Mouse (Mus musculus): Measurements from ENCODE around the gene Dctn3. TPM values are rescaled to one million over a fixed set of nuclear protein-coding genes. Genes with fewer than 3 reads are reported as not detected.

The Dctn3 gene
- polyA plus RNA-seq, 1 experiment from 2014 or later, result 154 TPM

DNA sequence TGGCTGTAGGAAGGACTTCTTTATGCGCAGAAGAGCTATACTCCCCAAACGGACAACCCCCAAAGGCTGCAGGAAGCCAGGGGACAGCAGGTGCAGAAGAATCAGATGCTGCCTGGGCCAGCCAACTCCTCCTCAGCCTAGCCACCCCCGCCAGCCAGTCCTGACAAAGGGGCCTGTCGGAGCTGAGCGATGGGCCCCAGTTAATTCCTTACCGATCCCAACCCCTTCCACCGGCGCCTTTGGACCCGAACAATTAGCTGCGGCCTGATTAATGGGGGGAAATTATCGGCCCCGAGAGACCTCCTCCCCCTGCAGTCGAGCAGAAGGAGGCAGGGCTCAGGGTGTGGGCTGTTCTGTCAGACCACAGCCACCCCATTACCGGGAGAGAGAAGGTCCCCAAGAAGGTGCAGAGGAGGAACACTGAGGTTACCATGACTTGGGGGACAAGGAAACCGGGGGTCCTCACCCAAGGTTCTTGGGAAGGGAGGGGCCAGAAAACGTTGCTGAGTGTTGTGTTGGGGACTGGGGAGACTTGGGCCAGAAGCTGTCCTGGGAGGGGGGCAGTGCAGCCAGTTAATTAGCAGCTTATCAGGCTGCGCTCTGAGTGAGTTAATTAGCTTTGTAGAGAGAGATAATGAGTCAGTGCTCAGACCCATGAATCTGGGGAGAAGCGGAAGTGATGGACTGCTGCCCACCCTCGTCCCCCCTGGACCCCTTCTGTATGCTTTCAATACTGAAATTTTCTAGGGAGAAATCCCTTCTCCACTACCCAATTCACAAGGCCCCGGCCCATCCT, 4.1 kb upstream of the Dctn3 start:
- Histone ChIP-seq H3K36me3 (ENCODE audit: insufficient read depth, low read length) (no peaks in the 10 kb centered on the region), H3K4me1 (replicated peaks; ENCODE audit: insufficient read depth, low read length) (peaks cover 12% of the 10 kb centered on the region), H3K27ac (no peak overlapping the region), H3K4me3 (replicated peaks; ENCODE audit: low read depth, low read length) (no peak overlapping the region), H3K4me2 (ENCODE audit: low read length) (no peak overlapping the region), H3K27me3 (ENCODE audit: insufficient read depth, low read length) (peaks cover 69% of the 10 kb centered on the region), H3K9me3 (replicated peaks; ENCODE audit: low read length) (no peaks in the 10 kb centered on the region), H3K9ac (ENCODE audit: low read depth, low read length) (no peak overlapping the region)
- DNase-seq (ENCODE audit: low spot score) (no peak), ATAC-seq (replicated peaks; ENCODE audit: low FRiP score, low read depth) (no peak)
- WGBS, result 13% methylated on average over 20 of the region's 20 CpGs
- TF ChIP-seq CTCF (IDR thresholded peaks at IDR 0.05; ENCODE audit: low read depth), result no peak

DNA sequence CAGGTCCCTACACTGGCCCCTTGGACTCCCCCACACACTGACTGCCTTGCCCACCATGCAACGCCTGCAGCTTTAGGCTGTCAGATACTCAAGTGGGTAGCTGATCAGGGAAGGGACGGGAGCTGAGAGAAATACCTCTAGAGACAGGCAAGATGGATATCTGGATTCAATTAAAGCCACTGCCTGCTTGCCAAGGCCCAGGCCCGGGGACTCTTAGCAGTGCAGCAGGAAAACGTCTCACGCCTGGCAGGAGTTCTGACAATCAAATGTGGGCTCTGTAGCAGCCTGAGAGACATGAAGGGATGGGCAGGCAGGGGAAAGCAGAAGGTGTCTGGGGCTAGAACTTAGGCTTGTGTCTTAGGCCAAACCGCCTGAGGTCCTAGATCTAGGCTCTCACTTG, 6.1 kb downstream of the Dctn3 start:
- H3K36me3 ChIP-seq (ENCODE audit: insufficient read depth, low read length), result peaks cover 28% of the 10 kb centered on the region
- H3K27me3 ChIP-seq (ENCODE audit: insufficient read depth, low read length), result no peaks in the 10 kb centered on the region
- 71% methylated on average over 6 of the region's 6 CpGs for WGBS
- ATAC-seq (replicated peaks; ENCODE audit: low FRiP score, low read depth) (no peak), DNase-seq (ENCODE audit: low spot score) (no peak)
- H3K9me3 ChIP-seq (replicated peaks; ENCODE audit: low read length), result no peaks in the 10 kb centered on the region
- no peak overlapping the region for H3K4me3 ChIP-seq (replicated peaks; ENCODE audit: low read depth, low read length)
- H3K9ac ChIP-seq (ENCODE audit: low read depth, low read length), result no peak overlapping the region
- H3K4me1 ChIP-seq (replicated peaks; ENCODE audit: insufficient read depth, low read length), result peaks cover 15% of the 10 kb centered on the region
- no peak overlapping the region for H3K27ac ChIP-seq
- no peak overlapping the region for H3K4me2 ChIP-seq (ENCODE audit: low read length)
- no peak for TF ChIP-seq CTCF (IDR thresholded peaks at IDR 0.05; ENCODE audit: low read depth)

DNA sequence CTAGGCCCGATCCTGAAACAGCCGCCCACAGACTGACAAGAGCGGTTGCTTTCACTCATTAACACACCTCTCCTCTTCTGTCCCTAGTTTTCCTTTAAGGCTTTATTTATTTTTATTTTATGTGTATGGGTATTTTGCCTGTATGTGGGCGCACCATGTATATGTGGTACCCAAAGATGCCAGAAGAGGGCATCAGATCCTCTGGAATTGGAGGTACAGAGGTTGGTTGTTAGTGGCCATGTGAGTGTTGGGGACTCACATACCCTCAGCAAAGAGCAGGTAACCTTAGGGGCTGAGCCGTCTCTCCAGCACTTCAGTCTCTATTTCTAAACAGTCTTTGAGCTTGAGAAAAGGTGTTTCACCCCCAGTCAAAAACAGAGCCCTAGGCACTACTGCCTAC, 7.4 kb downstream of the Dctn3 start:
- Histone ChIP-seq H3K27me3 (ENCODE audit: insufficient read depth, low read length) (no peaks in the 10 kb centered on the region), H3K4me1 (replicated peaks; ENCODE audit: insufficient read depth, low read length) (peaks cover 21% of the 10 kb centered on the region), H3K9ac (ENCODE audit: low read depth, low read length) (no peak overlapping the region), H3K27ac (no peak overlapping the region), H3K4me3 (replicated peaks; ENCODE audit: low read depth, low read length) (no peak overlapping the region), H3K36me3 (ENCODE audit: insufficient read depth, low read length) (peaks cover 28% of the 10 kb centered on the region), H3K4me2 (ENCODE audit: low read length) (no peak overlapping the region), H3K9me3 (replicated peaks; ENCODE audit: low read length) (no peaks in the 10 kb centered on the region)
- 89% methylated on average over 5 of the region's 5 CpGs for WGBS
- peak; percentile 74 for TF ChIP-seq CTCF (IDR thresholded peaks at IDR 0.05; ENCODE audit: low read depth)
- ATAC-seq (replicated peaks; ENCODE audit: low FRiP score, low read depth) (no peak), DNase-seq (ENCODE audit: low spot score) (peak; percentile 61)

DNA sequence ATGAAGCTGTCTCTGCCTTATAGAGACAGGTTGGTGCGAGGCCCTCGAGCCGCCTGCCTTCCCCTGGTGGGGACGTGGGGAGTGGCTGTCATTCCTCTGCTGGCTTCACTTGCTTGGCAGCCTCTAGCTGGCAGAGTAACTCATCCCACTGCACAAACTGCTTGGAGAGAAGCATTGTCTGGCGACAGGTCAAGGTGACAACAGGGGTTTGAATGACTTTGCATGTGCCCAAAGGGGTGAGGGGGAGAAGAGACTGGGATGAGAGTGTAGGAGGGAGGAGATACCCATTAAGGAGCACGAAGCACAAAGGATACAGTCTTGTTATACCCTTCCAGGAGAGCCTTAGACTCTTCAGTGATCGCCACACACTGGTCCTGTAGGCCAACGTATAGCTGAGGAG, 7.9 kb downstream of the Dctn3 start:
- WGBS, result 74% methylated on average over 8 of the region's 8 CpGs
- no peak for TF ChIP-seq CTCF (IDR thresholded peaks at IDR 0.05; ENCODE audit: low read depth)
- no peak overlapping the region for H3K27ac ChIP-seq
- H3K9me3 ChIP-seq (replicated peaks; ENCODE audit: low read length), result no peaks in the 10 kb centered on the region
- H3K4me2 ChIP-seq (ENCODE audit: low read length), result no peak overlapping the region
- peaks cover 21% of the 10 kb centered on the region for H3K4me1 ChIP-seq (replicated peaks; ENCODE audit: insufficient read depth, low read length)
- no peak overlapping the region for H3K9ac ChIP-seq (ENCODE audit: low read depth, low read length)
- H3K27me3 ChIP-seq (ENCODE audit: insufficient read depth, low read length), result no peaks in the 10 kb centered on the region
- H3K36me3 ChIP-seq (ENCODE audit: insufficient read depth, low read length), result peaks cover 28% of the 10 kb centered on the region
- DNase-seq (ENCODE audit: low spot score) (no peak), ATAC-seq (replicated peaks; ENCODE audit: low FRiP score, low read depth) (no peak)
- H3K4me3 ChIP-seq (replicated peaks; ENCODE audit: low read depth, low read length), result no peak overlapping the region

DNA sequence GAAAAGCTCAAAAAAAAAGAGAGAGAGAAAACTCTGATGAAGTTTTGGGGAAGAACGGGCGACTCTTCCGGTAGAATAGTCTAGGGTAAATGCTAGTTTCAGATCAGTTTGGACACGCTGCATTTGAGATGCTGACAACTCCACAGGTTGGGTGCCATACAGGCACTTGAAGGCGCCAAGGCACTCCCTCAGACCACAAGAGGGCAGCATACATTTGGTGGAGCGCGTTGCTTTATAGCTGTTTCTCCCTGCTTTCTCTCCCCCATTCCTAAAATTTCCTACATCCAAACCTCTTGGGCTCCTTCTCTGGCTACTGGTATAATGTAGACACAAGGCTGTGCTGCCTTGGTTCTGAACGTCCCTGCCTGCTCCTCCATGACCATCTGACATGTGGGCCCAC, 8.7 kb downstream of the Dctn3 start:
- no peak overlapping the region for H3K9ac ChIP-seq (ENCODE audit: low read depth, low read length)
- peak overlapping the region; percentile 92 for H3K4me2 ChIP-seq (ENCODE audit: low read length)
- TF ChIP-seq CTCF (IDR thresholded peaks at IDR 0.05; ENCODE audit: low read depth), result peak; percentile 86
- WGBS, result 13% methylated on average over 8 of the region's 8 CpGs
- no peak overlapping the region for H3K27ac ChIP-seq
- peak overlapping the region; percentile 80 for H3K4me3 ChIP-seq (replicated peaks; ENCODE audit: low read depth, low read length)
- ATAC-seq (replicated peaks; ENCODE audit: low FRiP score, low read depth) (no peak), DNase-seq (ENCODE audit: low spot score) (peak; percentile 87)
- H3K9me3 ChIP-seq (replicated peaks; ENCODE audit: low read length), result no peaks in the 10 kb centered on the region
- H3K36me3 ChIP-seq (ENCODE audit: insufficient read depth, low read length), result peaks cover 22% of the 10 kb centered on the region
- peaks cover 21% of the 10 kb centered on the region for H3K4me1 ChIP-seq (replicated peaks; ENCODE audit: insufficient read depth, low read length)
- no peaks in the 10 kb centered on the region for H3K27me3 ChIP-seq (ENCODE audit: insufficient read depth, low read length)

DNA sequence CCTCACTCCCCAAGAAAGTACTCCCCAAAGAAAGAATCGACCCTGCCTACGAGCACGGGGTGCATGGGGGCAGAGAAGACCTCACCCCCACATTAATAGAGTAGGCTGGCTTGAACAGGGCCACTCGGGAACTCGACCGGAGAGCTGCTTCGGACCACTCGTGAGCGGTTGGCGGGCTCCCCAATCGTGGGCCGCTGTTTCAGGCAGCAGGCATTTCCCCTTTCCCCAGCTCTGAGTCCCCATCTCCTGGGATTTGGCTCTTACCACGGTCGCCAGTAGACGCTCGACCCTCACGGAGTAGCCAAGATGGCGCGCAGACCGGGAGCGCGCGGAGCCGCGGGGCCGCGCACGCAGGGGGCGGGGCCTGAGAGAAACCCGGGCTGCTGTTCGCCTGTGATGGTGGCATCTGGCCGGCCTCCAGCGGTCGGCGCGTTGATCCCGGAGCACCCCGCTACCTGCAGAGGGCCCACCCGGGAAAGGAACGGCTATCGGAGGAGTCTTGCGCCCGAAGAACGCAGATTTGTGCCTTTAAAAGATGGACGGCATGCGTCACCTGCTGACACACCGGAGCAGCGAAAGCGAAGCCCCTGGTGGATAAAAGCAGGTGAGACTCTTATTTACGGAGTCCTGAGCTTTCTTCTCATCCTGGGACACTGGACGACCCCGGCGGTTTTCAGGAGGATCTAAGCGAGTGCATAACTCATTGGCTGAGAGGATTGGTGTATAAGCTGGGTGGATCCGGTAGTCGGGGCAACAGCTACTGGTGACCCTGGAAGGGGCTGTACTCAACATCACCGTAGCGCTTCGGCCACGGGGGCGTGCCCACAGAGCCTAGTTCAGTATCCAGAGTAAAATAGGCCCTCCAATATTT, 9.5 kb downstream of the Dctn3 start, which contains the start of gene Rpp25l:
TSS of gene Rpp25l (minus strand) at position 338 of the 871 bp plus-strand sequence.
- Histone ChIP-seq H3K9ac (ENCODE audit: low read depth, low read length) (peak within 1 kb of the TSS; percentile 93), H3K36me3 (ENCODE audit: insufficient read depth, low read length) (peaks cover 14% of the 10 kb centered on the region; the same call in 1 of the 2 replicates), H3K27me3 (ENCODE audit: insufficient read depth, low read length) (no peaks in the 10 kb centered on the region), H3K27ac (peak within 1 kb of the TSS; percentile 70), H3K9me3 (replicated peaks; ENCODE audit: low read length) (no peaks in the 10 kb centered on the region), H3K4me1 (replicated peaks; ENCODE audit: insufficient read depth, low read length) (peaks cover 21% of the 10 kb centered on the region), H3K4me2 (ENCODE audit: low read length) (peak within 1 kb of the TSS; percentile 92), H3K4me3 (replicated peaks; ENCODE audit: low read depth, low read length) (peak within 1 kb of the TSS; percentile 80)
- DNase-seq (ENCODE audit: low spot score) (peak; percentile 79), ATAC-seq (replicated peaks; ENCODE audit: low FRiP score, low read depth) (peak; percentile 65)
- under 1% methylated on average over 61 of the region's 61 CpGs for WGBS
- peak; percentile 38; the same call in 1 of the 2 replicates for TF ChIP-seq CTCF (IDR thresholded peaks at IDR 0.05; ENCODE audit: low read depth)

All from kidney, postnatal 0 days (tissue).